Mouse (Mus musculus): ENCODE results near the gene Cdv3. TPM values are rescaled to one million over a fixed set of nuclear protein-coding genes. Genes with fewer than 3 reads are reported as not detected.

The Cdv3 gene
- polyA plus RNA-seq, 1 experiment from 2014 or later = 123 TPM

Other genes with a start within 250 kb of the Cdv3 start
- 65.4 and 66.0 TPM in 2 replicates for gene Srprb, start 163.7 kb downstream of the Cdv3 start, polyA plus RNA-seq (2014; fragmentation: Nextera tagmentation; extraction: Ambion mirVana)
- gene Gm20425, start 135.5 kb downstream of the Cdv3 start, polyA plus RNA-seq (2014; fragmentation: Nextera tagmentation; extraction: Ambion mirVana) = not detected in 2 replicates
- gene Trf, start 135.4 kb downstream of the Cdv3 start, polyA plus RNA-seq (2014; fragmentation: Nextera tagmentation; extraction: Ambion mirVana) = 9.7 and 11.7 TPM in 2 replicates
- gene 1300017J02Rik, start 60.8 kb downstream of the Cdv3 start, polyA plus RNA-seq (2014; fragmentation: Nextera tagmentation; extraction: Ambion mirVana) = 1.9 and 3.1 TPM in 2 replicates
- gene Topbp1, start 60.6 kb downstream of the Cdv3 start, polyA plus RNA-seq (2014; fragmentation: Nextera tagmentation; extraction: Ambion mirVana) = 83.1 and 102 TPM in 2 replicates
- gene Bfsp2, start 114.6 kb upstream of the Cdv3 start, polyA plus RNA-seq (2014; fragmentation: Nextera tagmentation; extraction: Ambion mirVana) = 0.85 and 1.1 TPM in 2 replicates